Mouse (Mus musculus): Measurements from ENCODE around the gene Tnni3k. TPM values are rescaled to one million over a fixed set of nuclear protein-coding genes. Genes with fewer than 3 reads are reported as not detected.
"Not testable (repeated sequence)": the region's sequence is repeated elsewhere in the genome, so short reads cannot be mapped to it uniquely, and the experiment has no call there.

Tnni3k gene
- polyA plus RNA-seq, 1 experiment from 2014 or later, result 47.6 TPM

GRCm38 (mm10) chr3:154825739-154826138 lies 229.5 kb downstream of the Tnni3k start:
- 70% methylated on average over 3 of the region's 3 CpGs for WGBS
- peaks cover 24% of the 10 kb centered on the region for H3K4me1 ChIP-seq
- H3K4me3 ChIP-seq, result no peak overlapping the region
- no peak overlapping the region for H3K4me2 ChIP-seq
- no peaks in the 10 kb centered on the region for H3K27me3 ChIP-seq (replicated peaks)
- no peaks in the 10 kb centered on the region for H3K9me3 ChIP-seq
- no peak overlapping the region for H3K27ac ChIP-seq (replicated peaks)
- H3K36me3 ChIP-seq, result 0 out of 2 replicates have a peak, but pooled peaks cover 4% of the 10 kb centered on the region
- ATAC-seq (ENCODE audit: extremely low read depth, insufficient number of reproducible peaks, low FRiP score, low TSS enrichment), result no peak
- H3K9ac ChIP-seq, result no peak overlapping the region

- H3K27me3 ChIP-seq (replicated peaks), result no peaks in the 10 kb centered on the region
- no peak overlapping the region for H3K4me2 ChIP-seq
- 47% methylated on average over 4 of the region's 4 CpGs for WGBS
- peaks cover 24% of the 10 kb centered on the region for H3K4me1 ChIP-seq
- no peak overlapping the region for H3K4me3 ChIP-seq
- ATAC-seq (ENCODE audit: extremely low read depth, insufficient number of reproducible peaks, low FRiP score, low TSS enrichment), result no peak
- H3K9me3 ChIP-seq, result no peaks in the 10 kb centered on the region
- H3K9ac ChIP-seq, result no peak overlapping the region
- no peak overlapping the region for H3K27ac ChIP-seq (replicated peaks)
- 0 out of 2 replicates have a peak, but pooled peaks cover 4% of the 10 kb centered on the region for H3K36me3 ChIP-seq
These were observed 230.5 kb downstream of the Tnni3k start for GRCm38 (mm10) chr3:154824713-154825112.

DNA sequence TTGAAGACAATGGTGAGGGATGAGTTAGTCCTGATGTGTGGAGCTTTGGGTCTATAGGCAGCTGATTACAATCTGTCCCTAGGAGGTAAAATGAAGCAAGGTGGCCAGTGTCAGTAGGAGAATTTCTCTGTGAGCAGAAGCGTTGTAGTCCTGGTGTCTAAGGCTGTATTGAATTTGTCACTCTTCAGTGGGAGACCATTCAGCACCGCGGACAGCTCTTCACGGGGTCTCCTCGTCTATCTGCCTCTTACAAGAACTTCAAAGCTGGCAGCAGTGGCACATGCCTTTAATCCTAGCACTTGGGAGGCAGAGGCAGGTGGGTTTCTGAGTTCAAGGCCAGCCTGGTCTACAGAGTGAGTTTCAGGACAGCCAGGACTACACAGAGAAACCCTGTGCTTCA lies 235.5 kb downstream of the Tnni3k start:
- not testable (repeated sequence) for H3K36me3 ChIP-seq; H3K9me3 ChIP-seq; H3K27me3 ChIP-seq (replicated peaks); H3K4me2 ChIP-seq; H3K4me3 ChIP-seq; H3K27ac ChIP-seq (replicated peaks); H3K9ac ChIP-seq; ATAC-seq (ENCODE audit: extremely low read depth, insufficient number of reproducible peaks, low FRiP score, low TSS enrichment)
- WGBS, result 10% methylated on average over 5 of the region's 5 CpGs
- peaks cover 16% of the 10 kb centered on the region for H3K4me1 ChIP-seq

DNA sequence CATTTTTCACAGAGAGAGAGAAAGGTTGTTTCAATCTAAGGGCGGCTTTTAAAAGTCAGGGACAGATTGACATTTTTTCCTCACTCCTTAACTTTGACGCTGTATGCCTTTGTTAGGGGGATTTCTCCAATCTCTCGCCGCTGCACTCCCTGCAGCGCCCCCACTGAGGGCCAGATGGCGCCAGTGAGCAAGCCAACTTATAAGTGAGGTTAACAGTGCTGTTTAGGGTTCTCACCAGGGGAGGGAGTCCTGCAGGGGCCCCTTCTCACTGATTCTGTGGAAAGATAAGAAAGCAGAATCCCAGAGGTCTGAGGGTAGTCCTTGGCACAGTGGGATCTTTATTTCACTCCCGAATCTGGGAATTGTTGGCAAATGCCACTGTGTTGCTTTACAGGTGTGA lies 237.5 kb downstream of the Tnni3k start:
- Histone ChIP-seq H3K4me3 (no peak overlapping the region), H3K36me3 (0 out of 2 replicates have a peak, but pooled peaks cover 5% of the 10 kb centered on the region), H3K4me2 (peak overlapping the region; percentile 22; the same call in 1 of the 2 replicates), H3K9me3 (no peaks in the 10 kb centered on the region), H3K27ac (replicated peaks) (no peak overlapping the region), H3K4me1 (peaks cover 11% of the 10 kb centered on the region), H3K9ac (no peak overlapping the region), H3K27me3 (replicated peaks) (no peaks in the 10 kb centered on the region)
- WGBS, result 7% methylated on average over 7 of the region's 7 CpGs
- no peak for ATAC-seq (ENCODE audit: extremely low read depth, insufficient number of reproducible peaks, low FRiP score, low TSS enrichment)

- Histone ChIP-seq H3K27me3 (replicated peaks) (no peaks in the 10 kb centered on the region), H3K27ac (replicated peaks) (no peak overlapping the region), H3K4me3 (no peak overlapping the region), H3K4me2 (peak overlapping the region; percentile 22; the same call in 1 of the 2 replicates), H3K9me3 (no peaks in the 10 kb centered on the region), H3K36me3 (0 out of 2 replicates have a peak, but pooled peaks cover 5% of the 10 kb centered on the region), H3K9ac (no peak overlapping the region), H3K4me1 (peaks cover 11% of the 10 kb centered on the region)
- 0 out of 2 replicates have a peak, but pooled peaks have one; percentile 31 for ATAC-seq (ENCODE audit: extremely low read depth, insufficient number of reproducible peaks, low FRiP score, low TSS enrichment)
- 41% methylated on average over 19 of the region's 19 CpGs for WGBS
These were observed 238.2 kb downstream of the Tnni3k start for GRCm38 (mm10) chr3:154816801-154817625.

DNA sequence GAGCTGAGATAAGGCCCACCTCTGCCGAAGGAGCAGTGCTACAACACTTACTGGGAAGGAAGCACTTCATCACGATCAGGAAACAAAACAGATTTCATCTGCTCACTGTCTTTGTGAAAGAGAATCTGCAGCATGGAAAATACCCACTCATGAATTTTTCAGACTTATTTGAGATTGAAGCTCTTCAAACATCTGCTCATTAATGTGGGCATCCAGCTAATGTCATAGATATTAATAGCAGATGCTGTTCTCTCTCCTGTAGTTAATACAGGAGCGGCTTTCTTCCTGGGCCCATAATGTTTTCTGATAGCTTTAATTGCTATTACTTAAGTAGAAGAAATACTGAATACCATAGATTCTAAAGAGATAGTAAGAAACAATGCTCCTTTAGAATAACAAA lies 239.0 kb downstream of the Tnni3k start:
- no peak overlapping the region for H3K4me2 ChIP-seq
- H3K9me3 ChIP-seq, result no peaks in the 10 kb centered on the region
- no peaks in the 10 kb centered on the region for H3K27me3 ChIP-seq (replicated peaks)
- H3K27ac ChIP-seq (replicated peaks), result no peak overlapping the region
- H3K4me1 ChIP-seq, result peaks cover 13% of the 10 kb centered on the region
- 36% methylated on average over 3 of the region's 3 CpGs for WGBS
- no peak overlapping the region for H3K9ac ChIP-seq
- no peak overlapping the region for H3K4me3 ChIP-seq
- no peak for ATAC-seq (ENCODE audit: extremely low read depth, insufficient number of reproducible peaks, low FRiP score, low TSS enrichment)
- H3K36me3 ChIP-seq, result 0 out of 2 replicates have a peak, but pooled peaks cover 5% of the 10 kb centered on the region

- no peak for ATAC-seq (ENCODE audit: extremely low read depth, insufficient number of reproducible peaks, low FRiP score, low TSS enrichment)
- H3K36me3 ChIP-seq, result 0 out of 2 replicates have a peak, but pooled peaks cover 5% of the 10 kb centered on the region
- no peak overlapping the region for H3K9ac ChIP-seq
- H3K4me1 ChIP-seq, result peaks cover 18% of the 10 kb centered on the region
- H3K4me2 ChIP-seq, result no peak overlapping the region
- H3K27ac ChIP-seq (replicated peaks), result no peak overlapping the region
- no peak overlapping the region for H3K4me3 ChIP-seq
- no peaks in the 10 kb centered on the region for H3K9me3 ChIP-seq
- no peaks in the 10 kb centered on the region for H3K27me3 ChIP-seq (replicated peaks)
- WGBS, result 66% methylated on average over 2 of the region's 2 CpGs
These were observed 239.6 kb downstream of the Tnni3k start for GRCm38 (mm10) chr3:154815606-154816005.

GRCm38 (mm10) chr3:154812893-154813292 lies 242.3 kb downstream of the Tnni3k start:
- no peak for ATAC-seq (ENCODE audit: extremely low read depth, insufficient number of reproducible peaks, low FRiP score, low TSS enrichment)
- H3K4me3 ChIP-seq, result no peak overlapping the region
- 13% methylated on average over 1 of the region's 1 CpGs for WGBS
- H3K4me2 ChIP-seq, result no peak overlapping the region
- no peaks in the 10 kb centered on the region for H3K9me3 ChIP-seq
- H3K4me1 ChIP-seq, result peaks cover 24% of the 10 kb centered on the region
- H3K9ac ChIP-seq, result no peak overlapping the region
- H3K36me3 ChIP-seq, result 0 out of 2 replicates have a peak, but pooled peaks cover 5% of the 10 kb centered on the region
- no peaks in the 10 kb centered on the region for H3K27me3 ChIP-seq (replicated peaks)
- H3K27ac ChIP-seq (replicated peaks), result no peak overlapping the region

DNA sequence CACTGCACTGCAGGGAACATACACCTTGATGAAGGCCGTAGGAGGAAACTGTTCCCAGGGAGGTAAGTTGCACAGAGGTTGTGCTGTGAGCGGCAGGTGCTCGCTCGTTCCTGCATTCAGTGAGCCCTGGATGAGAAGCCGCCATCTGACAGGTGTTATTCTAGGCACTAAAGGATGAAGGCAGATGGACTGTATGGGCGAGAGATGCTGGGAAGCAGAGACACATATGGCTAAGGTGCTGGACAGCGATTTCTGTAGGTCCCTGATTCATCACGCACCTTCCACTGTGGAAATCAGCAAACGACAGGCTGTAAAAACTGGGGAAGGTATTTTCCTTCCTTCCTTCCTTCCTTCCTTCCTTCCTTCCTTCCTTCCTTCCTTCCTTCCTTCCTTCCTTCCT lies 243.4 kb downstream of the Tnni3k start:
- WGBS, result 66% methylated on average over 9 of the region's 9 CpGs
- no peak for ATAC-seq (ENCODE audit: extremely low read depth, insufficient number of reproducible peaks, low FRiP score, low TSS enrichment)
- Histone ChIP-seq H3K9ac (no peak overlapping the region), H3K36me3 (0 out of 2 replicates have a peak, but pooled peaks cover 5% of the 10 kb centered on the region), H3K27ac (replicated peaks) (no peak overlapping the region), H3K4me2 (no peak overlapping the region), H3K4me3 (no peak overlapping the region), H3K9me3 (no peaks in the 10 kb centered on the region), H3K4me1 (peaks cover 20% of the 10 kb centered on the region), H3K27me3 (replicated peaks) (no peaks in the 10 kb centered on the region)

DNA sequence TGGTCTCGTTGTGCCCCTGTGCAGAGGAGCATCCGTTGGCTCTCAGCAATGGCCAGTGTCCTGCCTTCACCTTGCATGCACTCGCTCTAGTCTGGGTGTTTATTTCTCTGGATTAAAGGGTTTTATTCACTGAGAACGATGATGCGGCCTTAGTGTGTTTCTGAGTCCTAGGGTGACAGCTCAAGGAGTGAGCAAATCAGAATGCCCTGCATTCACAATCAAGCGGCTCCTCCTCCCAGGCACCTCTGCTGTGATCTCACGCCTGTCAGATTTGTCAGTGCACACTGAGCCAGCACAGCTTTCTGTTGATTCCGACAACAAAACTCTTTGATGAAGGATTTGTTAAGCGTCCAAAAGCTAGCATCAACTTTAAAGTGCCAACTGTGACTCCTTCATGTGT lies 243.9 kb downstream of the Tnni3k start:
- Histone ChIP-seq H3K36me3 (0 out of 2 replicates have a peak, but pooled peaks cover 5% of the 10 kb centered on the region), H3K27ac (replicated peaks) (no peak overlapping the region)
- WGBS, result 38% methylated on average over 9 of the region's 9 CpGs

DNA sequence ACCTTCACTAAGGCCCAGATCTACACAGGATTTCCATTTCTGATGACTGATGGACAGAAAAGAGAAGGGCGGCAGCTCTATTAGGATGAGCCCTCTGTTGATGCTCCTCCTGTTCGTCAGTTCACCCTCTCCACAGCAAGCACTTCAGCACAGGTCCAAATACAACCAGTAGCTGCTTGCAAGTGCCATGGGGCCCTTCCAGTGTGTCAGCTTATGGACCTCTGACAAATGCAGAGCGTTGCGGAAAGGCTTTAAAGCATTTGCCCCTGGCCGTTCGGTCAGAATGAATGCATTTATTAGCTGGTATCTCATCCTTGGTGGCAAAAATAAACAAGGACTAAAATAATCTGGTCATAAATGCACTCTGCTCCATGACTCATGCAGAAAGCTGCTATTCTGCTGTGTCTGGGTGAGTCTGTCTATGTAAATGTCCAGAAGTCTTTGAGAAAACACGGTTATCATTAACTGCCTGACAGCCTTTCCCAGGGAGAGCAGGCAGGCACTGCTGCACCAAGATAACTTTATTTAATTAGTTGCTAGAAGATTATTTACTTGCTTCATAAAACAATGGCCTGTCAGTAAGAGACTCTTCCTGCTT lies 244.8 kb downstream of the Tnni3k start:
- H3K4me3 ChIP-seq, result no peak overlapping the region
- no peak overlapping the region for H3K4me2 ChIP-seq
- H3K36me3 ChIP-seq, result 0 out of 2 replicates have a peak, but pooled peaks cover 5% of the 10 kb centered on the region
- no peaks in the 10 kb centered on the region for H3K27me3 ChIP-seq (replicated peaks)
- peak overlapping the region; percentile 24; the same call in 1 of the 2 replicates for H3K27ac ChIP-seq (replicated peaks)
- no peaks in the 10 kb centered on the region for H3K9me3 ChIP-seq
- H3K4me1 ChIP-seq, result peaks cover 20% of the 10 kb centered on the region
- no peak for ATAC-seq (ENCODE audit: extremely low read depth, insufficient number of reproducible peaks, low FRiP score, low TSS enrichment)
- WGBS, result 55% methylated on average over 7 of the region's 7 CpGs
- H3K9ac ChIP-seq, result no peak overlapping the region

More for the DNA sequence above, 243.9 kb downstream of the Tnni3k start:
- Histone ChIP-seq H3K4me3 (no peak overlapping the region), H3K9ac (no peak overlapping the region), H3K9me3 (no peaks in the 10 kb centered on the region), H3K4me1 (peaks cover 17% of the 10 kb centered on the region), H3K4me2 (no peak overlapping the region), H3K27me3 (replicated peaks) (no peaks in the 10 kb centered on the region)
- ATAC-seq (ENCODE audit: extremely low read depth, insufficient number of reproducible peaks, low FRiP score, low TSS enrichment), result no peak

Measured in heart, embryonic 13.5 days (tissue).